Mouse (Mus musculus) cerebellum, postnatal 25 days (tissue): ENCODE results near the gene Abcg1.

Source experiments
- DNase-seq, 2 experiments: peaks; one replicate each; pipeline ENCODE4 v3.0.0; 2021; ENCODE audit warnings: mixed read lengths in 2 of 2

Gene Abcg1

GRCm38 (mm10) chr17:31057151-31057890, at the start of gene Abcg1:
Abcg1 (plus strand) TSS chr17:31057675.
- DNase-seq, result peak; percentile 92 to 96

GRCm38 (mm10) chr17:31008416-31008815, 49.1 kb upstream of the Abcg1 start:
- no peak for DNase-seq

GRCm38 (mm10) chr17:31011551-31012394, 45.7 kb upstream of the Abcg1 start:
- DNase-seq, result peak; percentile 59 to 74

GRCm38 (mm10) chr17:31018267-31018666, 39.2 kb upstream of the Abcg1 start:
- DNase-seq, result peak; percentile 46 to 68

- DNase-seq, result peak; percentile 76 to 86
Observed at GRCm38 (mm10) chr17:31019505-31019904, 38.0 kb upstream of the Abcg1 start.

- peak in 1 of 2 experiments; percentile 17 for DNase-seq
Observed at GRCm38 (mm10) chr17:31020078-31020477, 37.4 kb upstream of the Abcg1 start.

GRCm38 (mm10) chr17:31021276-31021675, 36.2 kb upstream of the Abcg1 start:
- no peak for DNase-seq

GRCm38 (mm10) chr17:31024125-31024781, 33.2 kb upstream of the Abcg1 start:
- no peak for DNase-seq

GRCm38 (mm10) chr17:31024782-31025125, 32.7 kb upstream of the Abcg1 start:
- no peak for DNase-seq

GRCm38 (mm10) chr17:31026986-31027385, 30.5 kb upstream of the Abcg1 start:
- no peak for DNase-seq

GRCm38 (mm10) chr17:31027723-31028122, 29.8 kb upstream of the Abcg1 start:
- no peak for DNase-seq

GRCm38 (mm10) chr17:31028821-31029370, 28.6 kb upstream of the Abcg1 start:
- no peak for DNase-seq

- no peak for DNase-seq
Observed at GRCm38 (mm10) chr17:31029407-31029806, 28.1 kb upstream of the Abcg1 start.

GRCm38 (mm10) chr17:31032341-31032740, 25.1 kb upstream of the Abcg1 start:
- no peak for DNase-seq

- DNase-seq, result no peak
Observed at GRCm38 (mm10) chr17:31033251-31033650, 24.2 kb upstream of the Abcg1 start.

GRCm38 (mm10) chr17:31034165-31034564, 23.3 kb upstream of the Abcg1 start:
- no peak for DNase-seq

GRCm38 (mm10) chr17:31034674-31035356, 22.7 kb upstream of the Abcg1 start:
- peak in 1 of 2 experiments; percentile 26 for DNase-seq

GRCm38 (mm10) chr17:31036168-31036876, 21.2 kb upstream of the Abcg1 start:
- DNase-seq, result no peak

GRCm38 (mm10) chr17:31037331-31037730, 20.1 kb upstream of the Abcg1 start:
- no peak for DNase-seq

- DNase-seq, result no peak
Observed at GRCm38 (mm10) chr17:31038381-31038780, 19.1 kb upstream of the Abcg1 start.

- no peak for DNase-seq
Observed at GRCm38 (mm10) chr17:31039626-31040025, 17.8 kb upstream of the Abcg1 start.

- no peak for DNase-seq
Observed at GRCm38 (mm10) chr17:31040421-31040820, 17.1 kb upstream of the Abcg1 start.
